Mouse (Mus musculus): Measurements from ENCODE around the gene H2-DMa.
A peak's percentile ranks its signal among the peaks of the same experiment; 100 is the strongest.

H2-DMa gene

GRCm38 (mm10) chr17:34144960-34145371 is 25.6 kb downstream of the H2-DMa start:
- DNase-seq (ENCODE audit: extremely low read depth, insufficient read length, low spot score), result no peak

GRCm38 (mm10) chr17:34152923-34153322 is 33.6 kb downstream of the H2-DMa start, which contains the start of gene H2-DMb1:
TSS of gene H2-DMb1 (plus strand) at chr17:34153072.
- peak; percentile 47 for DNase-seq (ENCODE audit: extremely low read depth, insufficient read length, low spot score)

GRCm38 (mm10) chr17:34155534-34155933 is 36.2 kb downstream of the H2-DMa start:
- no peak for DNase-seq (ENCODE audit: extremely low read depth, insufficient read length, low spot score)

- DNase-seq (ENCODE audit: extremely low read depth, insufficient read length, low spot score), result no peak
Observed at GRCm38 (mm10) chr17:34164202-34164895, 45.0 kb downstream of the H2-DMa start.

GRCm38 (mm10) chr17:34165033-34165730 is 45.8 kb downstream of the H2-DMa start:
- DNase-seq (ENCODE audit: extremely low read depth, insufficient read length, low spot score), result no peak

- no peak for DNase-seq (ENCODE audit: extremely low read depth, insufficient read length, low spot score)
Observed at GRCm38 (mm10) chr17:34169279-34169678, 49.9 kb downstream of the H2-DMa start.

- no peak for DNase-seq (ENCODE audit: extremely low read depth, insufficient read length, low spot score)
Observed at GRCm38 (mm10) chr17:34170487-34170876, 51.1 kb downstream of the H2-DMa start.

- no peak for DNase-seq (ENCODE audit: extremely low read depth, insufficient read length, low spot score)
Observed at GRCm38 (mm10) chr17:34170877-34171498, 51.6 kb downstream of the H2-DMa start.

GRCm38 (mm10) chr17:34172528-34172927 is 53.2 kb downstream of the H2-DMa start:
- DNase-seq (ENCODE audit: extremely low read depth, insufficient read length, low spot score), result no peak

GRCm38 (mm10) chr17:34174075-34174474 is 54.7 kb downstream of the H2-DMa start:
- no peak for DNase-seq (ENCODE audit: extremely low read depth, insufficient read length, low spot score)

GRCm38 (mm10) chr17:34177179-34177578 is 57.8 kb downstream of the H2-DMa start:
- no peak for DNase-seq (ENCODE audit: extremely low read depth, insufficient read length, low spot score)

GRCm38 (mm10) chr17:34179019-34179418 is 59.7 kb downstream of the H2-DMa start:
- DNase-seq (ENCODE audit: extremely low read depth, insufficient read length, low spot score), result no peak

GRCm38 (mm10) chr17:34179913-34180859 is 60.8 kb downstream of the H2-DMa start:
- DNase-seq (ENCODE audit: extremely low read depth, insufficient read length, low spot score), result no peak

GRCm38 (mm10) chr17:34183564-34184219 is 64.4 kb downstream of the H2-DMa start:
- DNase-seq (ENCODE audit: extremely low read depth, insufficient read length, low spot score), result no peak

- no peak for DNase-seq (ENCODE audit: extremely low read depth, insufficient read length, low spot score)
Observed at GRCm38 (mm10) chr17:34185526-34185925, 66.2 kb downstream of the H2-DMa start.

GRCm38 (mm10) chr17:34186885-34187260 is 67.5 kb downstream of the H2-DMa start:
- no peak for DNase-seq (ENCODE audit: extremely low read depth, insufficient read length, low spot score)

- peak; percentile 93 for DNase-seq (ENCODE audit: extremely low read depth, insufficient read length, low spot score)
Observed at GRCm38 (mm10) chr17:34187261-34187916, 68.0 kb downstream of the H2-DMa start, which contains the start of the genes Tap1 and Psmb9. TSS of gene Tap1 (plus strand) at chr17:34187553. TSS of gene Psmb9 (minus strand) at chr17:34187764.

GRCm38 (mm10) chr17:34188010-34188409 is 68.7 kb downstream of the H2-DMa start:
- DNase-seq (ENCODE audit: extremely low read depth, insufficient read length, low spot score), result no peak

All from 3134 (cell line).